ENCODE assay signal across 30 mouse cellular contexts in genomic region chr2:164861094-164861493, GRCm38 (mm10). TPM values are rescaled to one million over a fixed set of nuclear protein-coding genes. Genes with fewer than 3 reads are reported as not detected.
A peak's percentile ranks its signal among the peaks of the same experiment; 100 is the strongest.
DNase-seq lines count a peak whose midpoint lies in the region; ATAC-seq and TF ChIP-seq lines count a peak whose summit lies in the region.
"Had no signal": no experiment of that assay in that cellular context is flagged by ENCODE, and none has a peak within 500 bp of the region (broad histone marks: within the 10 kb centered on the region; RNA-seq: fewer than 3 reads in every experiment).

No protein-coding gene starts in this region.

- no peak for ATAC-seq in hindbrain, postnatal 0 days
- ATAC-seq in lung, embryonic 16.5 days (ENCODE audit: low read depth) = no peak
- ATAC-seq: CD4-positive, CD25-positive, alpha-beta regulatory T cell, adult 4 months; inflammation-experienced regulatory T-cells, adult 6 months; liver, embryonic 12.5 days had no signal

- no peak for TF ChIP-seq CTCF in gastrocnemius, adult 2 months (IDR thresholded peaks at IDR 0.05)
- TF ChIP-seq CTCF in hindbrain, postnatal 0 days (IDR thresholded peaks at IDR 0.05; ENCODE audit: low read depth) = no peak

- H3K27ac ChIP-seq in gastrocnemius, adult 2 months = peak overlapping the region; percentile 79
- peak overlapping the region; percentile 67; the same call in 1 of the 2 replicates for H3K27ac ChIP-seq in hindbrain, postnatal 0 days
- no peak overlapping the region for H3K27ac ChIP-seq in hindbrain, embryonic 10.5 days
- H3K27ac ChIP-seq in lung, embryonic 16.5 days (ENCODE audit: low read length) = peak overlapping the region; percentile 97
- H3K27ac ChIP-seq in brown adipose tissue, adult 24 weeks (replicated peaks; ENCODE audit: low read depth, low read length) = peak overlapping the region; percentile 91
- H3K27ac ChIP-seq: embryonic facial prominence, embryonic 10.5 days; left cerebral cortex, adult 2 months; liver, embryonic 12.5 days; midbrain, embryonic 12.5 days had no signal

- H3K4me2 ChIP-seq in hindbrain, postnatal 0 days (ENCODE audit: low read depth, low read length) = no peak overlapping the region
- no peak overlapping the region for H3K4me2 ChIP-seq in lung, embryonic 16.5 days (ENCODE audit: low read depth, low read length)
- H3K4me2 ChIP-seq: liver, embryonic 12.5 days; midbrain, embryonic 12.5 days had no signal

- H3K9me3 ChIP-seq in hindbrain, postnatal 0 days (ENCODE audit: low read length) = no peaks in the 10 kb centered on the region
- H3K9me3 ChIP-seq in hindbrain, embryonic 10.5 days = no peaks in the 10 kb centered on the region
- no peaks in the 10 kb centered on the region for H3K9me3 ChIP-seq in lung, embryonic 16.5 days (ENCODE audit: control insufficient read depth, low read length)
- H3K9me3 ChIP-seq: embryonic facial prominence, embryonic 10.5 days; liver, embryonic 12.5 days; midbrain, embryonic 12.5 days; stomach, embryonic 15.5 days had no signal

- WGBS in hindbrain, postnatal 0 days = 66% methylated on average over 4 of the region's 4 CpGs
- WGBS in hindbrain, embryonic 10.5 days = 76% methylated on average over 4 of the region's 4 CpGs
- WGBS in lung, embryonic 16.5 days = 41% methylated on average over 4 of the region's 4 CpGs

- H3K4me1 ChIP-seq in hindbrain, postnatal 0 days (ENCODE audit: insufficient read depth, low read length) = peaks cover 22% of the 10 kb centered on the region; the same call in 1 of the 2 replicates
- H3K4me1 ChIP-seq in hindbrain, embryonic 10.5 days (replicated peaks) = peaks cover 47% of the 10 kb centered on the region
- H3K4me1 ChIP-seq in lung, embryonic 16.5 days (replicated peaks; ENCODE audit: control insufficient read depth, insufficient read depth, low read length) = peaks cover 46% of the 10 kb centered on the region
- H3K4me1 ChIP-seq in brown adipose tissue, adult 24 weeks (ENCODE audit: control insufficient read depth, insufficient read depth, insufficient read length, low read length) = peaks cover 22% of the 10 kb centered on the region

- 0 out of 2 replicates have a peak, but pooled peaks cover 7% of the 10 kb centered on the region for H3K27me3 ChIP-seq in hindbrain, postnatal 0 days (ENCODE audit: insufficient read depth, low read length)
- H3K27me3 ChIP-seq in hindbrain, embryonic 10.5 days (ENCODE audit: insufficient read depth, poor library complexity, severe bottlenecking) = peaks cover 38% of the 10 kb centered on the region
- H3K27me3 ChIP-seq in lung, embryonic 16.5 days (ENCODE audit: control insufficient read depth, insufficient read depth, low read depth, low read length) = no peaks in the 10 kb centered on the region

- peak; percentile 27 for DNase-seq in gastrocnemius, adult 2 months
- DNase-seq in gastrocnemius, postnatal 14 days = no peak
- DNase-seq in hindbrain, postnatal 0 days (ENCODE audit: low spot score) = no peak
- DNase-seq in hindbrain, embryonic 10.5 days (ENCODE audit: low spot score) = no peak
- no peak for DNase-seq in lung, postnatal 4 days
- DNase-seq in adrenal gland, postnatal 4 days (ENCODE audit: low spot score in 2 of 2) = no peak
- DNase-seq: adrenal gland, postnatal 25 days; cerebellum, adult 8-10 months; gastrocnemius, postnatal 10 days; kidney, adult 2 months; kidney, postnatal 4 days; layer of hippocampus, adult 9-11 months; left cerebral cortex, postnatal 4 days; right cerebral cortex, postnatal 14 days had no signal

- no peak overlapping the region for H3K9ac ChIP-seq in hindbrain, postnatal 0 days (replicated peaks; ENCODE audit: low read length)
- H3K9ac ChIP-seq in lung, embryonic 16.5 days (ENCODE audit: low read length) = no peak overlapping the region
- H3K9ac ChIP-seq: liver, embryonic 12.5 days; midbrain, embryonic 12.5 days; stomach, embryonic 15.5 days had no signal

- H3K36me3 ChIP-seq in hindbrain, postnatal 0 days (ENCODE audit: insufficient read depth, low read length) = no peaks in the 10 kb centered on the region
- no peaks in the 10 kb centered on the region for H3K36me3 ChIP-seq in hindbrain, embryonic 10.5 days
- H3K36me3 ChIP-seq in lung, embryonic 16.5 days (ENCODE audit: control insufficient read depth, insufficient read depth, low read length) = no peaks in the 10 kb centered on the region
- H3K36me3 ChIP-seq: embryonic facial prominence, embryonic 10.5 days; liver, embryonic 12.5 days; midbrain, embryonic 12.5 days; stomach, embryonic 15.5 days had no signal

- no peak overlapping the region for H3K4me3 ChIP-seq in gastrocnemius, adult 2 months
- no peak overlapping the region for H3K4me3 ChIP-seq in hindbrain, postnatal 0 days (ENCODE audit: low read length)
- no peak overlapping the region for H3K4me3 ChIP-seq in hindbrain, embryonic 10.5 days
- H3K4me3 ChIP-seq in lung, embryonic 16.5 days (ENCODE audit: low read length) = no peak overlapping the region
- H3K4me3 ChIP-seq in brown adipose tissue, adult 24 weeks (ENCODE audit: insufficient read depth, low read depth, low read length) = no peak overlapping the region
- H3K4me3 ChIP-seq: embryonic facial prominence, embryonic 10.5 days; left cerebral cortex, adult 2 months; liver, embryonic 12.5 days; midbrain, embryonic 12.5 days; stomach, embryonic 15.5 days had no signal

- intact Hi-C loops in gastrocnemius, adult 2 months (cut with DNase I) = no loop called here
- intact Hi-C loops in gastrocnemius, postnatal 14 days (cut with DNase I; ENCODE audit: low total_unique reads) = no loop called here

RNA-seq across cellular contexts. Expression of gene Pltp, which starts 3.6 kb away (rescaled TPM):
- total RNA-seq in gastrocnemius, adult 2 months (2021) = 10 to 100 TPM; 11.4 to 20.1 TPM
- total RNA-seq in gastrocnemius, postnatal 14 days (2021) = 10 to 100 TPM; 19.9 to 22.8 TPM
- 76.2 and 88.7 TPM in 2 replicates for total RNA-seq in hindbrain, postnatal 0 days (2014; rRNA removed)
- 99.6 and 117 TPM in 2 replicates for polyA plus RNA-seq in hindbrain, postnatal 0 days (2015; fragmentation: Nextera tagmentation; extraction: Ambion mirVana)
- 47.2 and 78.1 TPM in 2 replicates for polyA plus RNA-seq in hindbrain, embryonic 10.5 days (2016; fragmentation: Nextera tagmentation; extraction: Ambion mirVana)
- polyA plus RNA-seq in lung, embryonic 16.5 days (2015; fragmentation: Nextera tagmentation; extraction: Ambion mirVana) = 193 and 203 TPM in 2 replicates
- 59.0 and 82.5 TPM in 2 replicates for polyA plus RNA-seq in brown adipose tissue, adult 24 weeks (2012; ENCODE audit: insufficient read depth, insufficient read length, missing spikeins)
- 10 to 100 TPM; 25.7 to 28.9 TPM for total RNA-seq in adrenal gland, postnatal 4 days (2021)
- total RNA-seq: common myeloid progenitor, adult 5-6 weeks had no signal

RNA-seq across cellular contexts. Expression of gene Pcif1, which starts 18.0 kb away (rescaled TPM):
- total RNA-seq in gastrocnemius, adult 2 months (2021) = 10 to 100 TPM; 25.6 TPM
- 10 to 100 TPM; 22.2 to 26.6 TPM for total RNA-seq in gastrocnemius, postnatal 14 days (2021)
- 76.7 and 83.7 TPM in 2 replicates for total RNA-seq in hindbrain, postnatal 0 days (2014; rRNA removed)
- 107 and 108 TPM in 2 replicates for polyA plus RNA-seq in hindbrain, postnatal 0 days (2015; fragmentation: Nextera tagmentation; extraction: Ambion mirVana)
- polyA plus RNA-seq in hindbrain, embryonic 10.5 days (2016; fragmentation: Nextera tagmentation; extraction: Ambion mirVana) = 76.1 and 88.4 TPM in 2 replicates
- polyA plus RNA-seq in lung, embryonic 16.5 days (2015; fragmentation: Nextera tagmentation; extraction: Ambion mirVana) = 75.3 and 75.8 TPM in 2 replicates
- polyA plus RNA-seq in brown adipose tissue, adult 24 weeks (2012; ENCODE audit: insufficient read depth, insufficient read length, missing spikeins) = 21.6 and 25.6 TPM in 2 replicates
- total RNA-seq in adrenal gland, postnatal 4 days (2021) = 10 to 100 TPM; 78.8 to 80.7 TPM

RNA-seq across cellular contexts. Expression of gene Neurl2, which starts 27.8 kb away (rescaled TPM):
- total RNA-seq in gastrocnemius, adult 2 months (2021) = 10 to 100 TPM; 31.1 to 37.0 TPM
- 10 to 100 TPM; 44.8 to 49.4 TPM for total RNA-seq in gastrocnemius, postnatal 14 days (2021)
- 8.7 and 12.1 TPM in 2 replicates for total RNA-seq in hindbrain, postnatal 0 days (2014; rRNA removed)
- polyA plus RNA-seq in hindbrain, postnatal 0 days (2015; fragmentation: Nextera tagmentation; extraction: Ambion mirVana) = 7.2 and 7.6 TPM in 2 replicates
- 4.3 and 5.1 TPM in 2 replicates for polyA plus RNA-seq in hindbrain, embryonic 10.5 days (2016; fragmentation: Nextera tagmentation; extraction: Ambion mirVana)
- 7.1 and 7.8 TPM in 2 replicates for polyA plus RNA-seq in lung, embryonic 16.5 days (2015; fragmentation: Nextera tagmentation; extraction: Ambion mirVana)
- polyA plus RNA-seq in brown adipose tissue, adult 24 weeks (2012; ENCODE audit: insufficient read depth, insufficient read length, missing spikeins) = 1.1 and 4.1 TPM in 2 replicates
- 1 to 10 TPM; 5.4 to 7.4 TPM for total RNA-seq in adrenal gland, postnatal 4 days (2021)

RNA-seq across cellular contexts. Expression of gene Ctsa, which starts 28.4 kb away (rescaled TPM):
- 10 to 100 TPM; 50.2 to 58.1 TPM for total RNA-seq in gastrocnemius, adult 2 months (2021)
- total RNA-seq in gastrocnemius, postnatal 14 days (2021) = 10 to 100 TPM; 51.4 to 55.2 TPM
- 135 and 147 TPM in 2 replicates for total RNA-seq in hindbrain, postnatal 0 days (2014; rRNA removed)
- polyA plus RNA-seq in hindbrain, postnatal 0 days (2015; fragmentation: Nextera tagmentation; extraction: Ambion mirVana) = 112 and 116 TPM in 2 replicates
- polyA plus RNA-seq in hindbrain, embryonic 10.5 days (2016; fragmentation: Nextera tagmentation; extraction: Ambion mirVana) = 98.2 and 104 TPM in 2 replicates
- polyA plus RNA-seq in lung, embryonic 16.5 days (2015; fragmentation: Nextera tagmentation; extraction: Ambion mirVana) = 156 and 161 TPM in 2 replicates
- polyA plus RNA-seq in brown adipose tissue, adult 24 weeks (2012; ENCODE audit: insufficient read depth, insufficient read length, missing spikeins) = 44.9 and 55.0 TPM in 2 replicates
- 100 to 1,000 TPM; 140 to 158 TPM for total RNA-seq in adrenal gland, postnatal 4 days (2021)

RNA-seq across cellular contexts. Expression of gene Spata25, which starts 32.8 kb away (rescaled TPM):
- total RNA-seq in gastrocnemius, adult 2 months (2021) = under 1 TPM in 1 of 2 experiments, not detected in 1; 0.84 TPM
- total RNA-seq in gastrocnemius, postnatal 14 days (2021) = under 1 TPM in 1 of 2 experiments, not detected in 1; 0.49 TPM
- total RNA-seq in hindbrain, postnatal 0 days (2014; rRNA removed) = not detected in 2 replicates
- not detected in 2 replicates for polyA plus RNA-seq in hindbrain, postnatal 0 days (2015; fragmentation: Nextera tagmentation; extraction: Ambion mirVana)
- not detected in 2 replicates for polyA plus RNA-seq in hindbrain, embryonic 10.5 days (2016; fragmentation: Nextera tagmentation; extraction: Ambion mirVana)
- not detected in 2 replicates for polyA plus RNA-seq in lung, embryonic 16.5 days (2015; fragmentation: Nextera tagmentation; extraction: Ambion mirVana)
- not detected in 2 replicates for polyA plus RNA-seq in brown adipose tissue, adult 24 weeks (2012; ENCODE audit: insufficient read depth, insufficient read length, missing spikeins)
- total RNA-seq in adrenal gland, postnatal 4 days (2021) = 1 to 10 TPM in 1 of 2 experiments, under 1 TPM in 1; 0.76 to 1.7 TPM
- total RNA-seq: adrenal gland, postnatal 25 days; common myeloid progenitor, adult 5-6 weeks; megakaryocyte progenitor cell, adult 5-6 weeks; monocyte, adult 5-6 weeks; neutrophil, adult 5-6 weeks had no signal
- polyA plus RNA-seq: CD4-positive, CD25-positive, alpha-beta regulatory T cell, adult 4 months; embryonic facial prominence, embryonic 10.5 days; forebrain, embryonic 11.5 days; heart, postnatal 0 days; inflammation-experienced regulatory T-cells, adult 6 months; kidney, adult 2 months; liver, embryonic 12.5 days; stomach, embryonic 15.5 days; urinary bladder, adult 2 months had no signal
